Mouse (Mus musculus) kidney, embryonic 14.5 days (tissue): ENCODE measurements around the gene Cmss1. TPM values are rescaled to one million over a fixed set of nuclear protein-coding genes. Genes with fewer than 3 reads are reported as not detected.

Experiments
- ATAC-seq: fragments of 200-750 bp; cut with Nextera tagmentation; 2 replicates; pipeline ENCODE4 v1.8.0; 2017; ENCODE audit warnings: moderate number of reproducible peaks, mild to moderate bottlenecking, moderate TSS enrichment, moderate library complexity; ENCODE audit not compliant: low FRiP score, low TSS enrichment
- H3K27ac ChIP-seq: fragments of 300-500 bp; sonication (generic); 2 replicates; pipeline ENCODE4 v1.5.1; 2014; ENCODE audit warnings: low read depth, mild to moderate bottlenecking, low read length, moderate library complexity, mixed read lengths
- H3K27me3 ChIP-seq: fragments of 300-500 bp; sonication (generic); 2 replicates; pipeline ENCODE4 v1.6.1; 2014; ENCODE audit warnings: mild to moderate bottlenecking, low read length; ENCODE audit not compliant: control insufficient read depth, insufficient read depth
- H3K36me3 ChIP-seq: fragments of 300-500 bp; sonication (generic); 2 replicates; pipeline ENCODE4 v1.6.1; 2014; ENCODE audit warnings: low read length, mixed read lengths; ENCODE audit not compliant: control insufficient read depth, insufficient read depth
- H3K4me1 ChIP-seq: fragments of 300-500 bp; sonication (generic); 2 replicates; pipeline ENCODE4 v1.6.1; 2014; ENCODE audit warnings: low read length, mixed read lengths; ENCODE audit not compliant: control insufficient read depth, insufficient read depth
- H3K4me2 ChIP-seq: fragments of 300-500 bp; sonication (generic); replicated peaks from 2 replicates; pipeline ENCODE4 v1.6.1; 2014; ENCODE audit warnings: low read depth, mild to moderate bottlenecking, low read length
- H3K4me3 ChIP-seq: fragments of 300-500 bp; sonication (generic); 2 replicates; pipeline ENCODE4 v1.5.1; 2014; ENCODE audit warnings: mild to moderate bottlenecking, low read length
- H3K9ac ChIP-seq: fragments of 300-500 bp; sonication (generic); 2 replicates; pipeline ENCODE4 v1.6.1; 2014; ENCODE audit warnings: low read depth, mild to moderate bottlenecking, low read length, moderate library complexity
- H3K9me3 ChIP-seq: fragments of 300-500 bp; sonication (generic); 2 replicates; pipeline ENCODE4 v1.6.1; 2016; ENCODE audit warnings: low read length; ENCODE audit not compliant: control insufficient read depth
- WGBS: fragments of 180-500 bp; shearing (Covaris S2); extraction: QIAGEN DNeasy Blood & Tissue Kit; methylation state at CpG from one replicate; pipeline ENCODE4 v1.1.7; 2014; 5-methylcytosine and 5-hydroxymethylcytosine counted together
- polyA plus RNA-seq: library from polyadenylated mRNA; unstranded; fragments of >200 nt; fragmentation: Nextera tagmentation; extraction: Ambion mirVana; gene quantifications from 2 replicates; pipeline ENCODE4 v1.2.1, GENCODE M21; 2014

Cmss1 gene
- polyA plus RNA-seq, 1 experiment from 2014 or later, result 63.4 TPM

GRCm38 (mm10) chr16:57568648-57569404, 37.8 kb downstream of the Cmss1 start:
- H3K4me2 ChIP-seq, result no peak overlapping the region
- ATAC-seq, result no peak
- no peak overlapping the region for H3K4me3 ChIP-seq
- H3K27ac ChIP-seq, result no peak overlapping the region
- H3K9me3 ChIP-seq, result no peaks in the 10 kb centered on the region
- no peaks in the 10 kb centered on the region for H3K27me3 ChIP-seq
- WGBS, result 91% methylated on average over 7 of the region's 7 CpGs
- H3K36me3 ChIP-seq, result peaks cover 14% of the 10 kb centered on the region; the same call in 1 of the 2 replicates
- no peaks in the 10 kb centered on the region for H3K4me1 ChIP-seq
- H3K9ac ChIP-seq, result no peak overlapping the region

- no peak overlapping the region for H3K4me3 ChIP-seq
- H3K9ac ChIP-seq, result no peak overlapping the region
- no peak for ATAC-seq
- no peak overlapping the region for H3K27ac ChIP-seq
- no peaks in the 10 kb centered on the region for H3K9me3 ChIP-seq
- peaks cover 4% of the 10 kb centered on the region; the same call in 1 of the 2 replicates for H3K36me3 ChIP-seq
- no peaks in the 10 kb centered on the region for H3K4me1 ChIP-seq
- no peak overlapping the region for H3K4me2 ChIP-seq
- 60% methylated on average over 3 of the region's 3 CpGs for WGBS
- H3K27me3 ChIP-seq, result no peaks in the 10 kb centered on the region
Observed at GRCm38 (mm10) chr16:57566215-57566614, 40.4 kb downstream of the Cmss1 start.

DNA sequence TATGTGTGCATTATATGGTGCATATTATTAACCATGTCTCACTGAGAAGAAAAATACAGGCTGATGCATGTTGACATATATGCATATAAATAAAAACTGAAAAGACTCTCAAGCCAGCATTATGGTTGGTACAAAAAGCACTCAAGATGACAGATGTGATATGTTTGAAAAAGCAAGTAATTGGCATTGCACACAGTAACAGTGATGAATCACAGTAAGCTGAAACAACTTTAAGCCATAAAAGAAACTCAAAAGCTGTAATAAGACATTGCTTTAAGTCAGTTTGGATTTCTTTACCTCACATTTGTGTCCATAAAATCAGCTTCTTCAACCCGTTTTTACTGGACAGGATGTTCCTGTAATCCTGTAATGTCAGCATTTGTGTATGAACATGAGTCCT, 41.9 kb downstream of the Cmss1 start:
- H3K27me3 ChIP-seq, result no peaks in the 10 kb centered on the region
- no peak overlapping the region for H3K4me2 ChIP-seq
- no peak for ATAC-seq
- no peaks in the 10 kb centered on the region for H3K9me3 ChIP-seq
- H3K4me3 ChIP-seq, result no peak overlapping the region
- no peak overlapping the region for H3K9ac ChIP-seq
- no peaks in the 10 kb centered on the region for H3K36me3 ChIP-seq
- H3K4me1 ChIP-seq, result no peaks in the 10 kb centered on the region
- 57% methylated on average over 1 of the region's 1 CpGs for WGBS
- H3K27ac ChIP-seq, result no peak overlapping the region; the same call in 1 of the 2 replicates

DNA sequence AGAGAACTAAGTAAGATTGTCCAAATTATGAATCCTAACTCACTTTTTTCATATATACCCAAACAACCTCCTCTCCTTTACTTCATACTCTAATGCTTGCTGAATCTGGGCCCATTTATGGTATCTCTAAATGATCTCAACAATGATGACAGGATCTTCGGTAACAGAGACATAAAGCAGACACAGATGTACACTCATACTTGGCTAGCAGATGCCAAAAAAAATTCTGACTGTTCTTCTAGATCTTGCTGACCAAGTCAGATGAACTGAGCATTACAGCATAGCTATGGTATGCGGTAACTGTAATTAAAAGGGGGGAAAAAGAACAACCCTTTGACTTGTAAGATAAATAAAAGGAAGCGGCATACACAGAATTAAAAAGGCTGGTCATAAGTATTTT, 43.2 kb downstream of the Cmss1 start:
- no peaks in the 10 kb centered on the region for H3K27me3 ChIP-seq
- no peak overlapping the region for H3K9ac ChIP-seq
- no peaks in the 10 kb centered on the region for H3K9me3 ChIP-seq
- H3K36me3 ChIP-seq, result no peaks in the 10 kb centered on the region; the same call in 1 of the 2 replicates
- no peaks in the 10 kb centered on the region for H3K4me1 ChIP-seq
- H3K4me3 ChIP-seq, result no peak overlapping the region
- ATAC-seq, result peak; percentile 64; the same call in 1 of the 2 replicates
- 0 out of 2 replicates have a peak overlapping the region, but pooled peaks have one; percentile 7 for H3K27ac ChIP-seq
- H3K4me2 ChIP-seq, result no peak overlapping the region
- 44% methylated on average over 3 of the region's 3 CpGs for WGBS

GRCm38 (mm10) chr16:57560185-57560584, 46.5 kb downstream of the Cmss1 start:
- ATAC-seq, result no peak
- H3K27me3 ChIP-seq, result no peaks in the 10 kb centered on the region
- no peak overlapping the region for H3K4me3 ChIP-seq
- H3K9ac ChIP-seq, result no peak overlapping the region
- H3K27ac ChIP-seq, result no peak overlapping the region
- H3K4me2 ChIP-seq, result no peak overlapping the region
- WGBS, result 96% methylated on average over 1 of the region's 1 CpGs
- no peaks in the 10 kb centered on the region for H3K9me3 ChIP-seq
- H3K4me1 ChIP-seq, result no peaks in the 10 kb centered on the region
- no peaks in the 10 kb centered on the region; the same call in 1 of the 2 replicates for H3K36me3 ChIP-seq

DNA sequence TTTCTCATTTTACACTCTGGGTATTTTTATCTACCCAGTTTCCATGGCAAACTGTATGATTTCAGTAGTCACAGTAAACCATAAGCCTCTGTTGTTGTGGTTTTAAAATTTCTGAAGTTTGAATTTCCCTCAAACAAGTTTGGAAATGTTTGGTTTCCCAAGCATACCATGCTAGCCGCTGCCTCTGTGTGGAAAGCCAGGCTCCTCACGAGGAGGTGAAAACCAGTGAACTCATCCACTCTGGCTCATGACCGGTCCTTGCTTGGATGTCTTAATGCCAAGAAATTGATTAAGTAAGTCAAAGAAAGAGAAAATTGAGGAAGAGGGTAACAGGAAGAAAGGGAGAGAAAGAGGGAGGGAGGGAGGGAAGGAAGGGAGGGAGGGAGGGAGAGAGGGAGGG, 48.4 kb downstream of the Cmss1 start:
- H3K9ac ChIP-seq, result no peak overlapping the region
- 88% methylated on average over 3 of the region's 3 CpGs for WGBS
- H3K27ac ChIP-seq, result no peak overlapping the region
- H3K27me3 ChIP-seq, result no peaks in the 10 kb centered on the region
- peaks cover 2% of the 10 kb centered on the region; the same call in 1 of the 2 replicates for H3K4me1 ChIP-seq
- no peak overlapping the region for H3K4me2 ChIP-seq
- ATAC-seq, result no peak
- no peak overlapping the region for H3K4me3 ChIP-seq
- H3K36me3 ChIP-seq, result no peaks in the 10 kb centered on the region; the same call in 1 of the 2 replicates
- H3K9me3 ChIP-seq, result no peaks in the 10 kb centered on the region

- ATAC-seq, result no peak
- Histone ChIP-seq H3K27ac (peak overlapping the region; percentile 14; the same call in 1 of the 2 replicates), H3K36me3 (no peaks in the 10 kb centered on the region; the same call in 1 of the 2 replicates), H3K4me2 (no peak overlapping the region), H3K9me3 (no peaks in the 10 kb centered on the region), H3K4me3 (no peak overlapping the region), H3K9ac (no peak overlapping the region), H3K27me3 (no peaks in the 10 kb centered on the region), H3K4me1 (peaks cover 2% of the 10 kb centered on the region; the same call in 1 of the 2 replicates)
- 66% methylated on average over 2 of the region's 2 CpGs for WGBS
Observed at GRCm38 (mm10) chr16:57556244-57556643, 50.4 kb downstream of the Cmss1 start.

- Histone ChIP-seq H3K27ac (no peak overlapping the region), H3K4me2 (no peak overlapping the region), H3K9ac (no peak overlapping the region), H3K4me1 (peaks cover 2% of the 10 kb centered on the region; the same call in 1 of the 2 replicates), H3K9me3 (no peaks in the 10 kb centered on the region), H3K36me3 (no peaks in the 10 kb centered on the region; the same call in 1 of the 2 replicates), H3K4me3 (no peak overlapping the region), H3K27me3 (no peaks in the 10 kb centered on the region)
- no peak for ATAC-seq
- WGBS, result 45% methylated on average over 4 of the region's 4 CpGs
Observed at GRCm38 (mm10) chr16:57555667-57556066, 51.0 kb downstream of the Cmss1 start.

DNA sequence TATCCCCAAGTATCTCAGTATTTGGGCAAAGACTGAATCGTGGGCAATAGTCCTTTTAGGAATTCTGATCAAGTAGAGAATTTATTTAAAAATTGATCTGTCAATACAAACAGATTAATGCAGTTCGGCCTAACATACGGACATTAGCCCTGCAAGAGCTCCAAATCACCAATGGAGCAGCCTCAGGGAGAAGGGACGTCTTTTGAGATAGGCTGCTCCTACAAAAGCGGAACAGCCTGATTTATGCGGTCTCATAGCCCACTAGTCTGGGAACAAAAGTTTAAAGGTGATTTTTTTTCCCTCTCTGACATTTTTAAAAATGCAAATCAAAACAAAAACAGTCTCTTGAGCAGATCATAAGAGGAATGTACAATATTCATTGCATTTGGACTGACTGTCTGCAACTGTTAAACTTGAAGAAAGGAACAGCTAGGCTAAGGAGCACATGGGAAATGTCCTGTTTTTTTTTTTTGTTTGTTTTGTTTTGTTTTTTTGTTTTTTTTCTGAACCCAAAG, 51.7 kb downstream of the Cmss1 start:
- Histone ChIP-seq H3K9ac (no peak overlapping the region), H3K9me3 (no peaks in the 10 kb centered on the region), H3K27ac (no peak overlapping the region), H3K27me3 (no peaks in the 10 kb centered on the region), H3K4me1 (peaks cover 2% of the 10 kb centered on the region; the same call in 1 of the 2 replicates), H3K36me3 (no peaks in the 10 kb centered on the region; the same call in 1 of the 2 replicates), H3K4me2 (no peak overlapping the region), H3K4me3 (no peak overlapping the region)
- no peak for ATAC-seq
- 72% methylated on average over 6 of the region's 6 CpGs for WGBS
